Mouse (Mus musculus): ENCODE measurements around the gene Tmem119.

- TF ChIP-seq POLR2A (IDR thresholded peaks at IDR 0.05; ENCODE audit: low read depth, low read length) (no peak), CTCF (IDR thresholded peaks at IDR 0.05; ENCODE audit: extremely low read depth, insufficient read length, insufficient replicate concordance, low read depth, low read length) (no peak)
These were observed 52.7 kb downstream of the Tmem119 start for GRCm38 (mm10) chr5:113747629-113748028.
